Mouse (Mus musculus) lung, adult 2 months (tissue): ENCODE measurements at regions not wholly inside any gene's neighbourhood (a gene's known extent, or its start where the extent isn't known, plus 50 kb on each side); places are given as distances from the start of the nearest gene placed in this dataset.

ENCODE experiments used
- CTCF ChIP-seq: fragments of 200-500 bp; IDR thresholded peaks from 2 replicates; pipeline ENCODE4 v1.5.1; 2011; ENCODE audit warnings: mild to moderate bottlenecking, low read length, control low read depth; ENCODE audit not compliant: insufficient read depth
- POLR2A ChIP-seq: fragments of 200-500 bp; IDR thresholded peaks from 2 replicates; pipeline ENCODE4 v1.6.1; 2011; ENCODE audit warnings: low read depth, mild to moderate bottlenecking, control low read depth, low read length, borderline replicate concordance; ENCODE audit errors: extremely low read depth

- TF ChIP-seq CTCF: no peak
- TF ChIP-seq POLR2A: no peak
These were observed 331.5 kb upstream of the Kazn start for GRCm38 (mm10) chr4:142570712-142571111.
